Mouse (Mus musculus): ENCODE measurements around the gene Cabp7. TPM values are rescaled to one million over a fixed set of nuclear protein-coding genes. Genes with fewer than 3 reads are reported as not detected.

Gene Cabp7
- polyA plus RNA-seq, 1 experiment from 2014 or later, result 0.15 TPM

DNA sequence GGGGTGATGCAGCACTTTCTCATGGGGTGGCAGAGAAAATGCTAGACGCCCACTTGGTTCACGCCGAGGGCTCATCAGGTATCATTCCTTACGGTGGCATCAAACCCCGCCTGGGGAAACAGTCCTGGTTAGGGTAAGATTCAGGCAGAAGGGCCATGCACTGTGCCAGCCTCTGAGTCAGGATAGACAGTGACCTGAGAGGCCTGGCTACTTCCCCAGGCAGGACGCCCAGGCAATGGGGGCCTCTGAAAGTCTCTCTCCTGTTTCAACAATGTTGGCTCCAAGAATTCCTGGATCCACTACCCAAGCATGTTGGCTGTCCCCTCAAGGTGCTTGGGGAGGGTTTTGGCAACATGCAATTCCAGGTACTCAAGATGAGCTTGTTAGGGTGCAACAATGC lies 23.3 kb upstream of the Cabp7 start:
- no peak overlapping the region for H3K9ac ChIP-seq (ENCODE audit: low read length)
- ATAC-seq (ENCODE audit: low FRiP score), result no peak
- no peaks in the 10 kb centered on the region for H3K36me3 ChIP-seq (ENCODE audit: control insufficient read depth, insufficient read depth, low read length)
- no peaks in the 10 kb centered on the region for H3K9me3 ChIP-seq (ENCODE audit: control insufficient read depth, low read length)
- H3K4me1 ChIP-seq (ENCODE audit: control insufficient read depth, insufficient read depth, low read length), result no peaks in the 10 kb centered on the region
- no peaks in the 10 kb centered on the region for H3K27me3 ChIP-seq (ENCODE audit: control insufficient read depth, insufficient read depth, low read length)
- H3K4me3 ChIP-seq (ENCODE audit: low read depth, low read length), result no peak overlapping the region
- H3K27ac ChIP-seq (ENCODE audit: low read depth, low read length), result no peak overlapping the region
- no peak overlapping the region for H3K4me2 ChIP-seq
- no peak for DNase-seq (ENCODE audit: low spot score, missing footprints)
- WGBS, result 95% methylated on average over 6 of the region's 6 CpGs

DNA sequence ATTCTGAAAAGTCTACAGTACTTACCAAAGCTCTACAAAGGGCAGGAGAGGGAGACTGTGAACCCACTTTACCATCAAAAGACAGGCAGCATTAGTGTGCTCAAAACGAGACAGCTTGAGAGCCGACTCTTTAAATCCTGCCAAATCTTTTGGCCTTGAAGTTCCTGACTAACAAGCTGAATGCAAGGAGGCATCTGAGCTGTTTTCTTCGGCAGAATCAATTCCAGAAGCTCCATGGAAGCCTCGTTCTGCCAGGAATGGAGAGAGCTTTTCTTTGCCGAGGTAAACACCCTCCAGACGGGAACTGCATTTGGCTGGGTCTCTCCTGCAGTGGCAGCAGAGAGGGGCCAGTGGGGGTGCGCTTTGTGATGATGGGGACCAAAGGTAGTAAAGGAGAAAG lies 22.7 kb upstream of the Cabp7 start:
- DNase-seq (ENCODE audit: low spot score, missing footprints) (no peak), ATAC-seq (ENCODE audit: low FRiP score) (no peak)
- Histone ChIP-seq H3K9me3 (ENCODE audit: control insufficient read depth, low read length) (no peaks in the 10 kb centered on the region), H3K4me3 (ENCODE audit: low read depth, low read length) (no peak overlapping the region), H3K4me1 (ENCODE audit: control insufficient read depth, insufficient read depth, low read length) (no peaks in the 10 kb centered on the region), H3K9ac (ENCODE audit: low read length) (no peak overlapping the region), H3K36me3 (ENCODE audit: control insufficient read depth, insufficient read depth, low read length) (no peaks in the 10 kb centered on the region), H3K4me2 (no peak overlapping the region), H3K27ac (ENCODE audit: low read depth, low read length) (no peak overlapping the region), H3K27me3 (ENCODE audit: control insufficient read depth, insufficient read depth, low read length) (no peaks in the 10 kb centered on the region)
- WGBS, result 82% methylated on average over 7 of the region's 7 CpGs

DNA sequence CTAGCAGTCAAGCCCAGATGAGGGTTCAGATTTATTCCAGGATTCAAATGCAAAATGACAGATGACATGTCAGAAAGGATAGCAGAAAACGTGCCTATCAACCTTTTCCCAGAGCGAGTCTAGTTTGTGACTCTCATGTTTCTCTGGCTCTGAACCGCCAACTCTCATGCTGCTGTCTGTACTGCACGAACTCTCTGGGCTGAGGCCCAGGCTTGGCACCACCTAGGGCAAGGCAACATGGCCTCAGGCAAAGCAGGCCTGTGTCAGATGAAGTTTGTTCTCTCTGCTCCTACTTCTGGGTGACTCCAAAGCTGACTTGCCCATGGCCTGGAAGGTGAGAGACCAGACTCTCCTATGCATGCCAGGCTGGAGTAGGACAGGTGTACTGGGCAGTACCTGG lies 21.8 kb upstream of the Cabp7 start:
- H3K27ac ChIP-seq (ENCODE audit: low read depth, low read length), result no peak overlapping the region
- DNase-seq (ENCODE audit: low spot score, missing footprints) (no peak), ATAC-seq (ENCODE audit: low FRiP score) (no peak)
- no peaks in the 10 kb centered on the region for H3K27me3 ChIP-seq (ENCODE audit: control insufficient read depth, insufficient read depth, low read length)
- no peaks in the 10 kb centered on the region; the same call in 1 of the 2 replicates for H3K4me1 ChIP-seq (ENCODE audit: control insufficient read depth, insufficient read depth, low read length)
- WGBS, result 88% methylated on average over 4 of the region's 4 CpGs
- H3K4me3 ChIP-seq (ENCODE audit: low read depth, low read length), result no peak overlapping the region
- H3K36me3 ChIP-seq (ENCODE audit: control insufficient read depth, insufficient read depth, low read length), result no peaks in the 10 kb centered on the region
- no peak overlapping the region for H3K9ac ChIP-seq (ENCODE audit: low read length)
- H3K4me2 ChIP-seq, result no peak overlapping the region
- H3K9me3 ChIP-seq (ENCODE audit: control insufficient read depth, low read length), result no peaks in the 10 kb centered on the region

DNA sequence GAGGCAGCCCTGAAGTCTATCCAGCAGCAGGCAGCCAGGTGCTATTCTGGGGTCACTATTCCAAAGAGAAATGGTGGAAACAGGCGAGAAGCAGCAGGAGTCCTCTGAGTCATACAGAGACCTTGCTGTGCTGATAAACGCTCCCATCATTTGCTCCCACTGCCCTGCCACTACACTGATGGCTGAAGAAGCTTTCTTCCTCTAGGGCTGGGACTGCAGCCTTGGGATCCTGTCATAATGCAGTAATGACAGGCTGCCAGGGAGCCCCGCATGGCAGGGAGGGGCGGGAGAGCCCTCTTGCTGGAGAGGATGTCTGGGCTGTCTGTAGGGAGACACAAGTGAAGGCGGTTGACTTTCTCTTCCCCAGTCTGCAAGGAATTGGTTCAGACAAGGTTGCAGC lies 17.9 kb upstream of the Cabp7 start:
- Histone ChIP-seq H3K4me1 (ENCODE audit: control insufficient read depth, insufficient read depth, low read length) (peaks cover 11% of the 10 kb centered on the region), H3K27ac (ENCODE audit: low read depth, low read length) (no peak overlapping the region), H3K27me3 (ENCODE audit: control insufficient read depth, insufficient read depth, low read length) (no peaks in the 10 kb centered on the region), H3K4me2 (no peak overlapping the region), H3K36me3 (ENCODE audit: control insufficient read depth, insufficient read depth, low read length) (no peaks in the 10 kb centered on the region), H3K4me3 (ENCODE audit: low read depth, low read length) (no peak overlapping the region), H3K9me3 (ENCODE audit: control insufficient read depth, low read length) (no peaks in the 10 kb centered on the region), H3K9ac (ENCODE audit: low read length) (no peak overlapping the region)
- DNase-seq (ENCODE audit: low spot score, missing footprints) (no peak), ATAC-seq (ENCODE audit: low FRiP score) (no peak)
- 77% methylated on average over 5 of the region's 5 CpGs for WGBS

DNA sequence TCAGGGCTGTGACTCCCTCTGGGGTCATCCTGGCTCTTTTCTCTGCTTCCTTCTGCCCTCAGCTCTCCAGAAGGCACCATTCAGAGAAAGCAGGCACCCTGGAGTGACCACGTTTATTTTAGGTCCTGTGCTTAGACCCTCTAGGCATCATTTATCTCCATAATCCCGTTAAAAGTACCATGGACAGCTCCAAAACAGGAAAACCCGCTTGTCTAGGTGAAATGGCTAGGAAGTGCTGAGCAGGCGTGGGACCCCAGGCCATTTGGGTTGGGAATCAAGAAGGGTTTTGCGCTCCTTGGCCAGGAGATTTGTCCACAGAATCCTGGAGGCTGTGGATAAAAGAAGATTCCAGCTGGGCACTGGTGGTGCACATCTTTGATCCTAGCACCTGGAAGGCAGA lies 17.1 kb upstream of the Cabp7 start:
- no peaks in the 10 kb centered on the region for H3K27me3 ChIP-seq (ENCODE audit: control insufficient read depth, insufficient read depth, low read length)
- no peak overlapping the region for H3K4me3 ChIP-seq (ENCODE audit: low read depth, low read length)
- H3K9me3 ChIP-seq (ENCODE audit: control insufficient read depth, low read length), result no peaks in the 10 kb centered on the region
- no peak overlapping the region for H3K27ac ChIP-seq (ENCODE audit: low read depth, low read length)
- H3K4me1 ChIP-seq (ENCODE audit: control insufficient read depth, insufficient read depth, low read length), result peaks cover 11% of the 10 kb centered on the region
- 21% methylated on average over 5 of the region's 5 CpGs for WGBS
- DNase-seq (ENCODE audit: low spot score, missing footprints) (no peak), ATAC-seq (ENCODE audit: low FRiP score) (no peak)
- H3K9ac ChIP-seq (ENCODE audit: low read length), result no peak overlapping the region
- H3K4me2 ChIP-seq, result no peak overlapping the region
- no peaks in the 10 kb centered on the region for H3K36me3 ChIP-seq (ENCODE audit: control insufficient read depth, insufficient read depth, low read length)

DNA sequence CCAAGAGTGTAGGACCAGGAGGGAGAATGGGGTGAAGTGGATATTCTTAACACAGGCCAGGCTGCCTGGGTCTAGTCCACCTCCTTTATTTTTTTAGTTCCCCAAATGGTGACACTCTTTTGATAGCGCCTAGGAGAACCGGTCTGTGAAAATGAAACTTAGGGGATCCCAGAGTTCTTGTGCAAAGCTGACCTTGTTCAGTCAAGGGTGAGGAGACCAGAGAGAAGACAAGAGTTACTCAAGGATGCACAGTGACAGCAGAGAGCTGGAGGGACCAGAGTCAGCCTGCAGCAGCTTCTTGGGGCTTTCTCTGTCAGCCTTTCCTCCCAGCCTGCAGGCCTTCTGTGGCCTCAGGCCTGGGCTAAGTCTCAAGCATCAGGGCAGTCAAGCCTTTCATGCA lies 15.9 kb upstream of the Cabp7 start:
- H3K9ac ChIP-seq (ENCODE audit: low read length), result no peak overlapping the region
- no peaks in the 10 kb centered on the region for H3K9me3 ChIP-seq (ENCODE audit: control insufficient read depth, low read length)
- 20% methylated on average over 2 of the region's 2 CpGs for WGBS
- no peaks in the 10 kb centered on the region for H3K27me3 ChIP-seq (ENCODE audit: control insufficient read depth, insufficient read depth, low read length)
- H3K4me1 ChIP-seq (ENCODE audit: control insufficient read depth, insufficient read depth, low read length), result peaks cover 11% of the 10 kb centered on the region
- no peaks in the 10 kb centered on the region for H3K36me3 ChIP-seq (ENCODE audit: control insufficient read depth, insufficient read depth, low read length)
- H3K4me3 ChIP-seq (ENCODE audit: low read depth, low read length), result no peak overlapping the region
- ATAC-seq (ENCODE audit: low FRiP score) (no peak), DNase-seq (ENCODE audit: low spot score, missing footprints) (no peak)
- H3K4me2 ChIP-seq, result no peak overlapping the region
- H3K27ac ChIP-seq (ENCODE audit: low read depth, low read length), result no peak overlapping the region; the same call in 1 of the 2 replicates

DNA sequence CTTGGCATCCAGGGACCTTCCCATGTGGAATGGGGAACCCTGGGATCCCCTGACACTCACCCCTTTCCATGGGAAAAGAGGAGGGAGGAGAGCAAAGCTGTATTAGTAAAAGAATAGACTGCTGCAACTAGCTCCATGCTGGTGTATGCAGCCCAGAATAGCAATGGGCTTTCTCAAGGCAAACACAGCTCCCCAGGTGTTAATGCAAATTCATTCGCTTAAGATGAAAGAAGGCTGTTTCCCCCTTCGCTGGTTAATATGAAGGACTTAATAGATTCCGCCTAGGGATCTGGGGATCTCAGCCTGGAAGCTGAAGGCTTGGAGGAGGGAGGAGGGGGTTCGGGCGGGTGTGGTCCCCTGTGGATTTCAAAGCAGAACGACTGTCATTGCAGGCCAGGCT lies 15.4 kb upstream of the Cabp7 start:
- Histone ChIP-seq H3K4me2 (no peak overlapping the region), H3K9me3 (ENCODE audit: control insufficient read depth, low read length) (no peaks in the 10 kb centered on the region), H3K9ac (ENCODE audit: low read length) (no peak overlapping the region), H3K4me1 (ENCODE audit: control insufficient read depth, insufficient read depth, low read length) (peaks cover 11% of the 10 kb centered on the region), H3K27me3 (ENCODE audit: control insufficient read depth, insufficient read depth, low read length) (no peaks in the 10 kb centered on the region), H3K36me3 (ENCODE audit: control insufficient read depth, insufficient read depth, low read length) (no peaks in the 10 kb centered on the region), H3K27ac (ENCODE audit: low read depth, low read length) (peak overlapping the region; percentile 50), H3K4me3 (ENCODE audit: low read depth, low read length) (no peak overlapping the region)
- ATAC-seq (ENCODE audit: low FRiP score) (peak; percentile 27; the same call in 1 of the 2 replicates), DNase-seq (ENCODE audit: low spot score, missing footprints) (no peak)
- 11% methylated on average over 6 of the region's 6 CpGs for WGBS

DNA sequence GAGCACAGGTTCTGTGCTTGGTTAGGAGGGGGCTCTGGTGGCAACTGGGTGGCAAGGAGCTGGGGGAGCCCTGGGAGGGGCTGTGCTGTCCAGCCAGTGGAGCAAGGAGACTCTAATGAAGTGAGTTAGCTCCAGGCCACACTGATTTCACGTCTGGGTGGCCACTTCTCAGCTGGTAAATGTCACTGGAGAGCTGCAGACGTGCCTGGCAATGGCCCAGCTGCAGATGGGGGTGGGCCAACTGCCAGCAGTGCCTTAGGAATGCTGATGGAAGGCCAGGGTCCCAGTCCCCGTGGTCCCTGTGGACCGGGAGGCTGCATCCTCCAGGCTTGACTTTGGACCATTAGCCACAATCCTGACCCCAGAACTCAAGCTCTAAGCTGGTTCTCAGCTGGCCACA lies 13.9 kb upstream of the Cabp7 start:
- no peak overlapping the region for H3K4me3 ChIP-seq (ENCODE audit: low read depth, low read length)
- H3K27ac ChIP-seq (ENCODE audit: low read depth, low read length), result no peak overlapping the region
- H3K4me2 ChIP-seq, result no peak overlapping the region
- no peaks in the 10 kb centered on the region for H3K36me3 ChIP-seq (ENCODE audit: control insufficient read depth, insufficient read depth, low read length)
- H3K9me3 ChIP-seq (ENCODE audit: control insufficient read depth, low read length), result no peaks in the 10 kb centered on the region
- DNase-seq (ENCODE audit: low spot score, missing footprints) (no peak), ATAC-seq (ENCODE audit: low FRiP score) (no peak)
- peaks cover 11% of the 10 kb centered on the region for H3K4me1 ChIP-seq (ENCODE audit: control insufficient read depth, insufficient read depth, low read length)
- H3K27me3 ChIP-seq (ENCODE audit: control insufficient read depth, insufficient read depth, low read length), result no peaks in the 10 kb centered on the region
- no peak overlapping the region for H3K9ac ChIP-seq (ENCODE audit: low read length)
- WGBS, result 57% methylated on average over 4 of the region's 4 CpGs

DNA sequence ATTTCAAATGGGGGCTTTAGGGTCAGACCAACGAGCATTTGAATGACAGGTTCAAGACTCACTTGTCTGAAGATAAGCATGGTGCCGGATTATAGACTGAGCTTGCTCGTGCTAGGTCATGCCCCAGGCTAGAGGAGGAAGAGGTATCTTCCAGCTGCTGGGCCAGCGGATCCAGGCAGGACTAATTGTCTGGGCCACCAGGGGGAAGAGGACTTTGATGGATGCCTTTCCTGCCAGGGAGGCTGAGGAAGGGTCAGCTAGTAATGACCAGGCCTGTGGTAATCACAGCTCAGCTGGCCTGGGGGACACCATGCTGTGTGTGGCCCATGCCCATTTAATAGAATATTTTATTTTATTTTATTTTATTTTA lies 11.2 kb upstream of the Cabp7 start:
- 58% methylated on average over 4 of the region's 4 CpGs for WGBS
- no peak overlapping the region for H3K27ac ChIP-seq (ENCODE audit: low read depth, low read length)
- no peak overlapping the region for H3K4me3 ChIP-seq (ENCODE audit: low read depth, low read length)
- no peaks in the 10 kb centered on the region for H3K27me3 ChIP-seq (ENCODE audit: control insufficient read depth, insufficient read depth, low read length)
- ATAC-seq (ENCODE audit: low FRiP score) (no peak), DNase-seq (ENCODE audit: low spot score, missing footprints) (no peak)
- H3K9ac ChIP-seq (ENCODE audit: low read length), result no peak overlapping the region
- H3K36me3 ChIP-seq (ENCODE audit: control insufficient read depth, insufficient read depth, low read length), result no peaks in the 10 kb centered on the region
- peaks cover 11% of the 10 kb centered on the region; the same call in 1 of the 2 replicates for H3K4me1 ChIP-seq (ENCODE audit: control insufficient read depth, insufficient read depth, low read length)
- H3K9me3 ChIP-seq (ENCODE audit: control insufficient read depth, low read length), result no peaks in the 10 kb centered on the region
- H3K4me2 ChIP-seq, result no peak overlapping the region

Data from midbrain, embryonic 11.5 days (tissue).